Mouse (Mus musculus) embryonic facial prominence, embryonic 13.5 days (tissue): ENCODE data around the gene Phactr1. TPM values are rescaled to one million over a fixed set of nuclear protein-coding genes. Genes with fewer than 3 reads are reported as not detected.

Experiments used
- ATAC-seq: fragments of 200-750 bp; cut with Nextera tagmentation; 2 replicates; pipeline ENCODE4 v1.8.0; 2017; ENCODE audit warnings: low read depth; ENCODE audit not compliant: insufficient number of reproducible peaks, insufficient read depth, low FRiP score, low TSS enrichment
- H3K27ac ChIP-seq: fragments of 300-500 bp; sonication (generic); 2 replicates; pipeline ENCODE4 v1.5.1; 2015; ENCODE audit warnings: moderate library complexity, mild to moderate bottlenecking, inconsistent platforms
- H3K27me3 ChIP-seq: fragments of 300-500 bp; sonication (generic); 2 replicates; pipeline ENCODE4 v1.6.1; 2015; ENCODE audit warnings: mild to moderate bottlenecking, inconsistent platforms
- H3K36me3 ChIP-seq: fragments of 300-500 bp; sonication (generic); 2 replicates; pipeline ENCODE4 v1.6.1; 2015; ENCODE audit warnings: mild to moderate bottlenecking, inconsistent platforms
- H3K4me1 ChIP-seq: fragments of 300-500 bp; sonication (generic); 2 replicates; pipeline ENCODE4 v1.6.1; 2015; ENCODE audit warnings: inconsistent platforms
- H3K4me2 ChIP-seq: fragments of 300-500 bp; sonication (generic); 2 replicates; pipeline ENCODE4 v1.6.1; 2015; ENCODE audit warnings: moderate library complexity, mild to moderate bottlenecking, inconsistent platforms
- H3K4me3 ChIP-seq: fragments of 300-500 bp; sonication (generic); 2 replicates; pipeline ENCODE4 v1.5.1; 2015; ENCODE audit warnings: mild to moderate bottlenecking, inconsistent platforms
- H3K9ac ChIP-seq: fragments of 300-500 bp; sonication (generic); 2 replicates; pipeline ENCODE4 v1.6.1; 2015; ENCODE audit warnings: mild to moderate bottlenecking, inconsistent platforms
- H3K9me3 ChIP-seq: fragments of 300-500 bp; sonication (generic); 2 replicates; pipeline ENCODE4 v1.6.1; 2016; ENCODE audit warnings: inconsistent platforms
- WGBS: fragments of 180-500 bp; shearing (Covaris S2); methylation state at CpG from one replicate; pipeline ENCODE4 v1.1.7; 2015; ENCODE audit warnings: mixed read lengths; 5-methylcytosine and 5-hydroxymethylcytosine counted together
- polyA plus RNA-seq: library from polyadenylated mRNA; unstranded; fragments of >200 nt; fragmentation: Nextera tagmentation; extraction: Ambion mirVana; gene quantifications from 2 replicates; pipeline ENCODE4 v1.2.1, GENCODE M21; 2015

The Phactr1 gene
- polyA plus RNA-seq, 1 experiment from 2014 or later, result 13.2 TPM

DNA sequence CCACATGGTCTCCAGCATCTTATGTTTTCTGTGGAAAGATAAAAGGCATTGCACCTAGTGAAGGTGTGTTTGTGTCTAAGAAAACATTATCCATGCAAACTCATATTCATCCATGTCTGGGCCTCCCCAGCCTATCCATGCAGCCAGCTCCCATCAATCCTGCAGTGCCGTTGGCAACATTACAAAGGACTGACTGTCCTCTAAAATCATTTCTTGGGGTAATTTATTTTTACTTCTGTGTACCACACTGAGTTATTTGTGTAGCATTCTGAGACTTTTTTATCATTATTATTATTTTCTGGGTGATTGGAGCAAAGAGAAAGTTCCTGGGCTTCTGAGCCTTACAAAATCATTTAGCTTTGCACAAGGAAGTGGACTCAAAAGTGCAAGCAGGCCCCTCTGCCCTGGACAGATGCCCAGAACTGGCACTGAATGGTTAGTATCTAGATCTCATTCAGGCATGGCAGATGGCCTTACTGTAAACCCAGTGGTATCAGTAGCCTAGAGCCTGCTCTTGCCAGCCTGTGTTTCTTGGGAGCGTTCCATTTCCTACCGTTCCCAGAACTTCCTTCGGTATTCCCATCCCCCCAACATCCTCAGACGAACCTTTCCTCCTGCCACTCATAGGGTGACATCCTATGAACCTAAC, 307.6 kb downstream of the Phactr1 start:
- Histone ChIP-seq H3K36me3 (no peaks in the 10 kb centered on the region), H3K9me3 (no peaks in the 10 kb centered on the region), H3K9ac (no peak overlapping the region), H3K4me1 (no peaks in the 10 kb centered on the region), H3K27me3 (no peaks in the 10 kb centered on the region), H3K27ac (no peak overlapping the region), H3K4me2 (no peak overlapping the region), H3K4me3 (no peak overlapping the region)
- 73% methylated on average over 5 of the region's 5 CpGs for WGBS
- ATAC-seq, result no peak

DNA sequence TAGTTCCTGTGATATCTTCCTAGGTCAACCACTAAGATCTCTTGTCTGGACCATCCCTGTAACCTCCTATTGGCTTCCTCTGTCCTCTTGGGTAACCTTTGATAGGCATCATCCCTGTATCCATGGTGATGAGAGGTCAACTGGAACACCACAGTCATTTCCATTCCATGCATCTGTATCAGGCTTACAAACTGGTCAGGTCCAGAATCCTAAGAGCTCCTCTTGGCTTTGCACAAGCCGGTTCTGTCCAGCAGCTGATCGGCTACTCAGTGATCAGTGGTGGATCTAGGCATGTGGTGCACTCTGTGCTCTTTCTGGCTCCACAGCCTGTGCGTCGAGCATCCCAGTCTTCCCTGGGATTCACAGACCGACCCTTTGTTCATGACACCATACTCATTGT, 309.1 kb downstream of the Phactr1 start:
- Histone ChIP-seq H3K4me3 (no peak overlapping the region), H3K9me3 (no peaks in the 10 kb centered on the region), H3K9ac (no peak overlapping the region), H3K27me3 (no peaks in the 10 kb centered on the region), H3K27ac (no peak overlapping the region), H3K4me2 (no peak overlapping the region), H3K4me1 (no peaks in the 10 kb centered on the region), H3K36me3 (no peaks in the 10 kb centered on the region)
- no peak for ATAC-seq
- 96% methylated on average over 5 of the region's 5 CpGs for WGBS

DNA sequence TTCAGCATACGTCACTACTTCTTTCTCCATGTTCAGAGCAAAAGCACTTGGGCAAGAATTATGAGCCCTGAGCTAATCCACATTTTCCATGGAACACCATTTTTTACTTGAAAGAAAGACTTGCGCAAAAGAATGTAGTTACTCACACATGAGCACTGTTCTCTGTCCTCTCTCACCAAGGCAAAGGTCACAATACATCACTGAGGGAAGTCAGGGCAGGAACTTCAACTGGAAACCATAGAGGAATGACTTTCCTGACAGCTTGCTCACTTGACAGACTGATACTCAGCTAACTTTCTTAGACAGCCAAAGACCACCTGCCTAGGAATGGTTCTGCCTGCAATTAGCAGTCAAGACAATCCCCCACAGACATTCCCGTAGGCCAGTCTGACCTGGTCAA, 309.6 kb downstream of the Phactr1 start:
- H3K9ac ChIP-seq, result no peak overlapping the region
- ATAC-seq, result no peak
- no peaks in the 10 kb centered on the region for H3K36me3 ChIP-seq
- no peaks in the 10 kb centered on the region for H3K9me3 ChIP-seq
- no peak overlapping the region for H3K4me2 ChIP-seq
- H3K27ac ChIP-seq, result no peak overlapping the region
- WGBS, result 80% methylated on average over 3 of the region's 3 CpGs
- no peaks in the 10 kb centered on the region for H3K4me1 ChIP-seq
- no peaks in the 10 kb centered on the region for H3K27me3 ChIP-seq
- H3K4me3 ChIP-seq, result no peak overlapping the region

DNA sequence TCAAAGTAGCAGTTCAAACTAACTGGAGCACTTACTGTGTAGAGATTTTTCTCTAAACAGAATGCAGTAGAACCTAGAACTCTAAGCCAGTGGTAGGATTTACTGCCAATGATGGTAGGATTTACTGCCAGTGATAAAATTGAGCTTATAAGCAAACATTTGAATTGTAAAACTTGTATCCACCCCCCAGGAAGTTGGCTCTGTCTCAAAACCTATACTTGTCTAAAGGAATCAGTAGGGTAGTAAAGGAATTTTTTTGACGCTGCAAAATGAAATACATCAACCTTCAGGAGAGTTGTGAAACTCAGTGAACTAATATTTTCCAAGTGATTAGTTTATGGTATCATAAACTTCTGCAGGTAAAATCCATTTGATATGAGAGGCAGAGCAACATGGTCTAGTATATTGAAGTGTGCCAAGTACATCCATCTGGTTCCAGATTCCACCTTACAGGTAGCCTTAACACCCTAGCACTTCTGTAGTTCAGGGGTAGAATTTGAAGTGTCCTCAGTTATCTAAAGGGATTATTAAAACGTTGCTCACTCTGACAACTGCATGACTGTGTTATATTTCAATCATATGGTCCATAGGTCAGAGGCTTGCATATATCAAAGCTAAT, 310.2 kb downstream of the Phactr1 start:
- Histone ChIP-seq H3K36me3 (no peaks in the 10 kb centered on the region), H3K4me3 (no peak overlapping the region), H3K9ac (no peak overlapping the region), H3K4me1 (no peaks in the 10 kb centered on the region), H3K9me3 (no peaks in the 10 kb centered on the region), H3K27ac (no peak overlapping the region), H3K4me2 (no peak overlapping the region), H3K27me3 (no peaks in the 10 kb centered on the region)
- no peak for ATAC-seq
- WGBS, result 75% methylated on average over 2 of the region's 2 CpGs

DNA sequence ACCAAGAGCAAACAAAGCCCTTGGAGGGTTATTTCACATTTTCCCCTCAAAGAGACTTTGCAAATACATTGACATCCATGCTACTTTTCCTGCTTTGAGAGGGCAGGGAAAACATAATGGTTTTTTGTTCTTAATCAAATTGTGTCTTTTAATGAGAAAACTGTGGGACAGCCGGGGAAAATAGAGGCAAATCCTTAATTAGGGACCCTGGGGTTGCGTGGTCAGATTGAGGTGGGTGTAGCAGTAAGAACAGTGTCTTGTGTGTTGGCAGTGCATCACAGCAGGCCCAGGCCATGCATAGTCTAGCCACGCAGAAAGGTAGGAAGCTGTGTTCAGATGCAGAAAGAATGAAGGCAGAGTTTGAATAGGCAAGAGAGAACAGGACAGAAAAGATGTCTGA, 310.7 kb downstream of the Phactr1 start:
- 68% methylated on average over 3 of the region's 3 CpGs for WGBS
- H3K4me2 ChIP-seq, result no peak overlapping the region
- no peaks in the 10 kb centered on the region for H3K9me3 ChIP-seq
- H3K36me3 ChIP-seq, result no peaks in the 10 kb centered on the region
- ATAC-seq, result no peak
- H3K4me3 ChIP-seq, result no peak overlapping the region
- no peak overlapping the region for H3K27ac ChIP-seq
- H3K9ac ChIP-seq, result no peak overlapping the region
- no peaks in the 10 kb centered on the region for H3K4me1 ChIP-seq
- H3K27me3 ChIP-seq, result no peaks in the 10 kb centered on the region

DNA sequence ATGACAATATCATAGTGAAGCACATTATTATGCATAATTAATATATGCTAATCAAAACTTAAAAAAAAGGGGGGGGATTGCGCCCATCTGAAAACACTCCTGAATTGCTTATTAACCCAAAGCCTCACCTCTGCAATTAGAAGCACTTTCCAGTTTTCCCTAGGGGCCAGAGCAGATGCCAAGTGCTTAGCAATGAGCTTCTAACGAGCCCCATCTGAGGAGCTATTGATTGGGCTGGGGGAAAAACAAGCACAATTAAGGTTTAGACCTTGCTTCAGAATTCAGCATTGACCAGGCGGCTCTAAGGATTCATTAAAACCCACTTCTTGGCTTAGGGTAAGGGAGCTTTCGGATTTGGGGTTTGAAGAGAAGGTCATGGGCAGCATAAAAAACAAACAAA, 311.9 kb downstream of the Phactr1 start:
- H3K27me3 ChIP-seq, result no peaks in the 10 kb centered on the region
- H3K36me3 ChIP-seq, result no peaks in the 10 kb centered on the region
- H3K4me3 ChIP-seq, result no peak overlapping the region
- H3K4me2 ChIP-seq, result no peak overlapping the region
- no peak overlapping the region for H3K9ac ChIP-seq
- H3K9me3 ChIP-seq, result no peaks in the 10 kb centered on the region
- H3K4me1 ChIP-seq, result no peaks in the 10 kb centered on the region
- no peak for ATAC-seq
- 53% methylated on average over 4 of the region's 4 CpGs for WGBS
- H3K27ac ChIP-seq, result no peak overlapping the region

DNA sequence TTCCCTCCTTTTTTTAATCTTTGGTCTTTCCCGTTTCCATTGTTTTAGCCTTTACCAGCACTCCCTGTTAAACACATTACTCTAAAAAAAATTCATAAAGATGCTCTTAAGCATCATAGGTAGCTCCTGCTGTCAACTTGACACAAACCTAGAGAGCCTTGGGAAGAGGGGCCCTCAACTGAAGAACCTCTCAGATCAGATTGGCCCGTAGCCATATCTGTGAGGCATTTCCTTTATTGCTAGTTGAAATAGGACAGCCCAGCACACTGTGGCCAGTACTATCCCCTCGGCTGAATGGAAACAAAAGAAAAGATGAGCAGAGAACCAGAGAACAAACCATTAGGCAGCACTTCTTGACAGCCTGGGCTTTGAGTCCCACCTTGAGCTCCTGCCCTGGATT, 313.9 kb downstream of the Phactr1 start:
- no peak overlapping the region for H3K4me2 ChIP-seq
- no peaks in the 10 kb centered on the region for H3K27me3 ChIP-seq
- H3K27ac ChIP-seq, result no peak overlapping the region
- H3K9me3 ChIP-seq, result no peaks in the 10 kb centered on the region
- H3K36me3 ChIP-seq, result no peaks in the 10 kb centered on the region
- no peak overlapping the region for H3K4me3 ChIP-seq
- H3K4me1 ChIP-seq, result no peaks in the 10 kb centered on the region
- ATAC-seq, result no peak
- WGBS, result 86% methylated on average over 3 of the region's 3 CpGs
- no peak overlapping the region for H3K9ac ChIP-seq

DNA sequence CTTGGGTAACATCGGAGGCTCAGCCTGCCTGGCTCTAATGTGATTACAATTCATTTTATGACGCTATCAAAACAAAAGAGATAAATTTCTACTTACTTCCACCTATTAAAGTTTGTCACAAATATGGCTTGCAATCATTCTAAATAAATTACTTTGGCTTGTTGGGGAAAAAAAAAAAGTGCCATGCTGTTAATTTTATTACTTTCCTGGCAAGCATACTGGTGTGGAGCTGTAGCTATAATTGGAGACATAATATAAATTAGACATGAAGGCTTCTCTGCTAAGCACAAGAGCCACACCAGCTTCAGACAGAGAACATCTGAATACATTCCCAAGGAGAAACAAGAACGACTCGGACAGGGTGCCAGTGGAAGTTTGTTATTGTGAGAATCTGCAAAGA, 315.8 kb downstream of the Phactr1 start:
- H3K27ac ChIP-seq, result no peak overlapping the region
- no peaks in the 10 kb centered on the region for H3K36me3 ChIP-seq
- no peak for ATAC-seq
- no peak overlapping the region for H3K4me3 ChIP-seq
- no peak overlapping the region for H3K9ac ChIP-seq
- no peak overlapping the region for H3K4me2 ChIP-seq
- H3K4me1 ChIP-seq, result no peaks in the 10 kb centered on the region
- 75% methylated on average over 4 of the region's 4 CpGs for WGBS
- no peaks in the 10 kb centered on the region for H3K27me3 ChIP-seq
- H3K9me3 ChIP-seq, result no peaks in the 10 kb centered on the region; the same call in 1 of the 2 replicates

DNA sequence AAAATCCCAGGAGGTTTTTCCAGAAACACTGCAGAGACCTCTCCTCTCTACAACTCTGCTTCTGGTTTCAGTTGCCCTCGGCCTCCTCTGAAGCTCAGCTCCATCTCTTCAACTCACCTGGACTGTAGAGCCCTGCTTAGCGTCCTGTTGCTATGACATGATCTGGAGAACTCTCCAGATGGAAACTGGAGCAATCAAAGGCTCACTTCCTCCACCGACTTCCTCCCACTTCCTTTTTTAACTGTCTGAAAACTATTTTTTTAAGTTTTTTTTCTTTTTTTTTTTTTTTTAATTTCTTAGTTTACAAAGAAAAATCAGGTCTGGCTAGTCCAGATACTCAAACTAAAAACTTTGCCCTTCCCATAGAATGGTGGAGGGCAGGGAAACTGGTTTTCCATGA, 318.9 kb downstream of the Phactr1 start:
- Histone ChIP-seq H3K4me2 (no peak overlapping the region), H3K4me3 (no peak overlapping the region), H3K27me3 (no peaks in the 10 kb centered on the region), H3K27ac (no peak overlapping the region), H3K9me3 (no peaks in the 10 kb centered on the region; the same call in 1 of the 2 replicates), H3K9ac (no peak overlapping the region), H3K4me1 (0 out of 2 replicates have a peak, but pooled peaks cover under 1% of the 10 kb centered on the region), H3K36me3 (no peaks in the 10 kb centered on the region)
- ATAC-seq, result no peak
- 74% methylated on average over 3 of the region's 3 CpGs for WGBS

DNA sequence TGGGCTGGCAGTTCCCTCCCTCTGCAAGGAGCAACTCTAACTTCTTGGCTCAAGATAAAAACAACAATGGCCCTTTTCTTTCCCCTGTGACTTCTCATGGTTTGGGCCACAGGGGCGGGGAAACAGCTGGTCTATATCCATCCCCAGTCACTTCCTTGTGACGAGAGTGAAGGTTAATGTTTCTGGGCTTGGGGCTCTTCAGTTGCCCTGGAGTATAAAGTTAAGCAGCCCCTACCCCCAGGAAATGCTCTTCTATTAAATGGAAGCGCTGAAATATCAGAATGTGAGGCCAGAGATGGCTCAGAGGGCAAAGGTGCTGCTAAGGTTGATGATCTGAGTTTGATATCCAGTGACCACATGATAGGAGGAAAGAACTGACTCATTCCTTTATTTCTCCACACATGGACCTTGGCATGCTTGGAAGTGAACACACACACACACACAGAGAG, 324.7 kb downstream of the Phactr1 start:
- 10% methylated on average over 3 of the region's 3 CpGs for WGBS
- H3K9me3 ChIP-seq, result no peaks in the 10 kb centered on the region
- peak overlapping the region; percentile 18; the same call in 1 of the 2 replicates for H3K4me2 ChIP-seq
- peaks cover 12% of the 10 kb centered on the region for H3K4me1 ChIP-seq
- no peak overlapping the region for H3K27ac ChIP-seq
- H3K4me3 ChIP-seq, result no peak overlapping the region
- H3K36me3 ChIP-seq, result no peaks in the 10 kb centered on the region
- H3K27me3 ChIP-seq, result no peaks in the 10 kb centered on the region
- no peak overlapping the region for H3K9ac ChIP-seq
- ATAC-seq, result no peak

DNA sequence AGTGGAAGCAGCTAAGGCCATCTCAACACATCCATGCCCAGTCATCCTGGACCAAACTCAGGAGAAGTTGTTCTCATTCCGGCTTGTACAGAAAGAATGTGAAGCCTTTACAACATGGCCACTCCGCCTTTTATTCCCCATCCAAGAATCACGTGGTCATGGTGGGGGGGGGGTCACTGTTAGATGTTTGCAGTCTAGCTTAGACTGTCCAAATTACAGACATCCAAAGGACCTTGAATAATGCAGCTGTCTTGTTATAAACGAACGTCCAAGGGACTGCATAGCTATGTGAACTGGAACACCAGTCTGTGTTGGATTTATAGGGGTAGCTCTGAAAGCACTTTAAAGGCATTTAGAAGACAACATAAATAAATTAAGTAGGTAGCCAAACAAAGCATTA, 328.0 kb downstream of the Phactr1 start:
- 80% methylated on average over 5 of the region's 5 CpGs for WGBS
- no peaks in the 10 kb centered on the region for H3K36me3 ChIP-seq
- H3K9ac ChIP-seq, result no peak overlapping the region
- ATAC-seq, result no peak
- H3K4me1 ChIP-seq, result peaks cover 12% of the 10 kb centered on the region
- no peaks in the 10 kb centered on the region for H3K27me3 ChIP-seq
- H3K4me2 ChIP-seq, result no peak overlapping the region
- H3K9me3 ChIP-seq, result no peaks in the 10 kb centered on the region
- no peak overlapping the region for H3K4me3 ChIP-seq
- H3K27ac ChIP-seq, result no peak overlapping the region

DNA sequence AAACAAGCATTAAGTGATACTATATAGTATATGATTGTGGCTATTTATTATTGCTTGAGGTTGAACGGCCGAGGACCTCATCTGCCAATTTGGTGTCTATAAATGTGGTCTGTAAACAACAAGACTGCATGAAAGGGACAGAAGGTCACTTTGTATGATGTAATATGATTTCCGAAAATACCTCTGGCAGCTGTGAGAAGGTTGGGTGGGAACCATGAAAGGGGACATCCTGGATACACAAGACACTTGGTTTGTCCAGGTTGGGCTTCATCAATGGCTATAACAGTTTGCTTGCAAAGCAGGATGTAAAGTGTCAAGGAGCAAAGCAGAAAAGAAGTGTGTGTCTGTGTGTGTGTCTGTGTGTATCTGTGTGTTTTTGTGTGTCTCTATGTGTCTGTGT, 329.2 kb downstream of the Phactr1 start:
- Histone ChIP-seq H3K4me2 (no peak overlapping the region), H3K27ac (no peak overlapping the region), H3K36me3 (no peaks in the 10 kb centered on the region), H3K4me3 (no peak overlapping the region), H3K9ac (no peak overlapping the region), H3K9me3 (no peaks in the 10 kb centered on the region), H3K27me3 (no peaks in the 10 kb centered on the region), H3K4me1 (peaks cover 8% of the 10 kb centered on the region)
- ATAC-seq, result no peak
- 85% methylated on average over 3 of the region's 3 CpGs for WGBS
